Mouse (Mus musculus) limb, embryonic 14.5 days (tissue): Measurements from ENCODE around the gene Kat2b. TPM values are rescaled to one million over a fixed set of nuclear protein-coding genes. Genes with fewer than 3 reads are reported as not detected.

ENCODE experiments used
- ATAC-seq: fragments of 200-750 bp; cut with Nextera tagmentation; 2 replicates; pipeline ENCODE4 v1.8.0; 2017; ENCODE audit warnings: low read depth, moderate number of reproducible peaks, moderate TSS enrichment; ENCODE audit not compliant: low FRiP score
- DNase-seq: peaks from one replicate; pipeline ENCODE4 v3.0.0-alpha.2; 2015; ENCODE audit warnings: low spot score
- H3K27ac ChIP-seq: fragments of 300-500 bp; sonication (generic); replicated peaks from 2 replicates; pipeline ENCODE4 v1.5.1; 2014; ENCODE audit warnings: low read depth, mild to moderate bottlenecking, low read length, moderate library complexity, mixed read lengths
- H3K27me3 ChIP-seq: fragments of 300-500 bp; sonication (generic); 2 replicates; pipeline ENCODE4 v1.6.1; 2014; ENCODE audit warnings: low read length, mixed read lengths; ENCODE audit not compliant: control insufficient read depth, insufficient read depth
- H3K36me3 ChIP-seq: fragments of 300-500 bp; sonication (generic); 2 replicates; pipeline ENCODE4 v1.6.1; 2014; ENCODE audit warnings: mild to moderate bottlenecking, low read length, moderate library complexity, mixed read lengths; ENCODE audit not compliant: control insufficient read depth, insufficient read depth
- H3K4me1 ChIP-seq: fragments of 300-500 bp; sonication (generic); 2 replicates; pipeline ENCODE4 v1.6.1; 2014; ENCODE audit warnings: antibody characterized with exemption, low read length, mixed read lengths; ENCODE audit not compliant: control insufficient read depth, insufficient read depth
- H3K4me2 ChIP-seq: fragments of 300-500 bp; sonication (generic); replicated peaks from 2 replicates; pipeline ENCODE4 v1.6.1; 2014; ENCODE audit warnings: low read depth, mild to moderate bottlenecking, low read length, moderate library complexity; ENCODE audit not compliant: severe bottlenecking
- H3K4me3 ChIP-seq: fragments of 300-500 bp; sonication (generic); replicated peaks from 2 replicates; pipeline ENCODE4 v1.5.1; 2014; ENCODE audit warnings: low read length
- H3K9ac ChIP-seq: fragments of 300-500 bp; sonication (generic); 2 replicates; pipeline ENCODE4 v1.6.1; 2014; ENCODE audit warnings: mild to moderate bottlenecking, low read depth, low read length, moderate library complexity; ENCODE audit not compliant: severe bottlenecking
- H3K9me3 ChIP-seq: fragments of 300-500 bp; sonication (generic); 2 replicates; pipeline ENCODE4 v1.6.1; 2016; ENCODE audit warnings: low read length; ENCODE audit not compliant: control insufficient read depth
- POLR2A ChIP-seq: fragments of 200-500 bp; IDR thresholded peaks from 2 replicates; pipeline ENCODE4 v1.8.0; 2012; ENCODE audit warnings: inconsistent platforms, mild to moderate bottlenecking, moderate library complexity, borderline replicate concordance; ENCODE audit not compliant: insufficient read depth, insufficient read length; ENCODE audit errors: extremely low read depth
- WGBS: fragments of 180-500 bp; shearing (Covaris S2); extraction: QIAGEN DNeasy Blood & Tissue Kit; methylation state at CpG from one replicate; pipeline ENCODE4 v1.1.7; 2014; 5-methylcytosine and 5-hydroxymethylcytosine counted together
- polyA plus RNA-seq, 2 experiments: library from polyadenylated mRNA; depleted of rRNA in 1 of 2; stranded (reverse) in 1 of 2; unstranded in 1 of 2; fragments of >200 nt; fragmentation: Nextera tagmentation in 1 of 2; extraction: Ambion mirVana in 1 of 2; gene quantifications; 2 replicates each; pipeline versions ENCODE4 v1.2.1 to v1.2.3; 2012 to 2014

Gene Kat2b
- polyA plus RNA-seq, 2 experiments: 7.9 to 10.0 TPM

- no peak for DNase-seq
- no peak for ATAC-seq
- H3K4me3 ChIP-seq: no peak overlapping the region
- H3K27me3 ChIP-seq: no peaks in the 10 kb centered on the region
- no peaks in the 10 kb centered on the region for H3K36me3 ChIP-seq
- WGBS: 53% methylated on average over 4 of the region's 4 CpGs
- no peak overlapping the region for H3K27ac ChIP-seq
- TF ChIP-seq POLR2A: no peak
- H3K9ac ChIP-seq: no peak overlapping the region
- H3K9me3 ChIP-seq: no peaks in the 10 kb centered on the region
- H3K4me1 ChIP-seq: peaks cover 20% of the 10 kb centered on the region
- no peak overlapping the region for H3K4me2 ChIP-seq
Observed at GRCm38 (mm10) chr17:53573019-53573556, 6.4 kb downstream of the Kat2b start.

- H3K9me3 ChIP-seq: no peaks in the 10 kb centered on the region
- 80% methylated on average over 2 of the region's 2 CpGs for WGBS
- no peak overlapping the region for H3K27ac ChIP-seq
- H3K9ac ChIP-seq: no peak overlapping the region
- H3K27me3 ChIP-seq: no peaks in the 10 kb centered on the region
- H3K36me3 ChIP-seq: no peaks in the 10 kb centered on the region
- DNase-seq (no peak), ATAC-seq (no peak)
- no peak for TF ChIP-seq POLR2A
- H3K4me1 ChIP-seq: peaks cover 10% of the 10 kb centered on the region; the same call in 1 of the 2 replicates
- no peak overlapping the region for H3K4me3 ChIP-seq
- no peak overlapping the region for H3K4me2 ChIP-seq
Observed at GRCm38 (mm10) chr17:53577151-53577550, 10.5 kb downstream of the Kat2b start.

GRCm38 (mm10) chr17:53577754-53578153, 11.1 kb downstream of the Kat2b start:
- no peak overlapping the region for H3K4me2 ChIP-seq
- no peak overlapping the region for H3K9ac ChIP-seq
- H3K9me3 ChIP-seq: no peaks in the 10 kb centered on the region
- peaks cover 10% of the 10 kb centered on the region; the same call in 1 of the 2 replicates for H3K4me1 ChIP-seq
- TF ChIP-seq POLR2A: no peak
- no peak for DNase-seq
- no peaks in the 10 kb centered on the region for H3K36me3 ChIP-seq
- WGBS: 67% methylated on average over 5 of the region's 5 CpGs
- H3K27me3 ChIP-seq: no peaks in the 10 kb centered on the region
- H3K4me3 ChIP-seq: no peak overlapping the region
- no peak overlapping the region for H3K27ac ChIP-seq
- no peak for ATAC-seq

- H3K27ac ChIP-seq: no peak overlapping the region
- no peak for DNase-seq
- ATAC-seq: no peak
- no peaks in the 10 kb centered on the region for H3K27me3 ChIP-seq
- 73% methylated on average over 6 of the region's 6 CpGs for WGBS
- no peak for TF ChIP-seq POLR2A
- H3K4me3 ChIP-seq: no peak overlapping the region
- H3K36me3 ChIP-seq: no peaks in the 10 kb centered on the region
- H3K4me2 ChIP-seq: no peak overlapping the region
- H3K4me1 ChIP-seq: peaks cover 10% of the 10 kb centered on the region; the same call in 1 of the 2 replicates
- H3K9me3 ChIP-seq: no peaks in the 10 kb centered on the region
- H3K9ac ChIP-seq: no peak overlapping the region
Observed at GRCm38 (mm10) chr17:53578249-53578648, 11.6 kb downstream of the Kat2b start.

- Histone ChIP-seq H3K4me1 (peaks cover 10% of the 10 kb centered on the region; the same call in 1 of the 2 replicates), H3K27me3 (no peaks in the 10 kb centered on the region), H3K4me3 (no peak overlapping the region), H3K27ac (no peak overlapping the region), H3K9ac (no peak overlapping the region), H3K9me3 (no peaks in the 10 kb centered on the region), H3K4me2 (no peak overlapping the region), H3K36me3 (no peaks in the 10 kb centered on the region)
- ATAC-seq: no peak
- no peak for DNase-seq
- 72% methylated on average over 9 of the region's 9 CpGs for WGBS
- TF ChIP-seq POLR2A: no peak
Observed at GRCm38 (mm10) chr17:53578776-53579175, 12.1 kb downstream of the Kat2b start.
